Mouse (Mus musculus): Measurements from ENCODE around the gene Tas2r129.
"Not testable (repeated sequence)": the region's sequence is repeated elsewhere in the genome, so short reads cannot be mapped to it uniquely, and the experiment has no call there.

Gene Tas2r129

DNA sequence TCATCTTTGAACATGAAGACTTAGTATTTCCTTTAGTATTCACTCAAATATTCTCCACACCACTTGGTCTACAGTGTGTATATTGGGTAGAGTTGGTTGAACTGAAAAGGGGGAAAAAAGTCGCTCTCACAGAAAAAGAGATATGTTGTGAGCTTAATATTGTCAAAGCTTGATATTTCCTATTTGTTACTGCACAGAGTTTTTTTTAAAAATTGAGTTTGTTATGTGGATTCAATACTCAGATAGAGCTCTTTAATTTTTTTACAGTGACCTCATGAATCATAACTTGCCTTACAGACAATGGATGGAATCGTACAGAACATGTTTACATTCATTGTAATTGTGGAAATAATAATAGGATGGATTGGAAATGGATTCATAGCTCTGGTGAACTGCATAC lies at the start of gene Tas2r129:
Gene Tas2r129, plus strand, starts transcription at position 301 of the 400 bp plus-strand sequence.
- DNase-seq (ENCODE audit: low spot score) = no peak

DNA sequence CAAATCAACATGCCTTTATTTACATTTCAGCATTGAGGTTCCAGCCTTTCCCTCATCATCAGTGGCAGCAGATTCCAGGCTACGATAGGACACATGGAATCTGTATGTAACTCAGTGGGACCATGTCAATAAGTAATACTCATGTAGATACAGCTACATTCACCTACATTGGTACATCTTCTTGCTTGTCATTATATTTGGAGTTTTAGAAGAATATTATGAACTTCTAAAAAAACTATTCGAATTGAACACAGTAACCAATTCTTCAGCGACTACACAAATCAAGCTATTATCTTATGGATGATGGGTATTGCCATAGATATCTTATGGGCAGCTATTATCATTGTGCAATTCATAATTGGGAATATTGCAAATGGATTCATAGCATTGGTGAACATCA lies 41.6 kb upstream of the Tas2r129 start, which contains the start of gene Tas2r125:
Gene Tas2r125, plus strand, starts transcription at position 301 of the 400 bp plus-strand sequence.
- no peak for DNase-seq (ENCODE audit: low spot score)

DNA sequence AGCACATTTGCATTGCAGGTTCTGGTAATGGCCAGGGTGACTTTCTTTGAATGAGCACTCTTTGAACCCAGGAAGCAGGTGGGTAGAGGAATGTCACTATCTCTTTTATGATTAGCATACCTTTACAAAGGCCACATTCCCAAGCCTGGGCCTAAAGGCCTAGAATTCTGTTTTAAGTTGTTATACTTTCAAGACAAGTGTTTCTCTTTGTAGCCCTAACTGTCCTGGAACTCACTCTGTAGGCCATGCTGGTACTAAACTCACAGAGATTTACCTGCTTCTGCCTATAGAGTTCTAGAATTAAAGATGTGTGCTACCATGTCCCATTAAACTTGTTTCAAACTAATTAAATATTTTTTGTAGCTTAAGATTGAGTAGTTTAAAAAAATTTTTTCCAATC lies 9.5 kb upstream of the Tas2r129 start:
- DNase-seq (ENCODE audit: low spot score) = not testable (repeated sequence)

DNA sequence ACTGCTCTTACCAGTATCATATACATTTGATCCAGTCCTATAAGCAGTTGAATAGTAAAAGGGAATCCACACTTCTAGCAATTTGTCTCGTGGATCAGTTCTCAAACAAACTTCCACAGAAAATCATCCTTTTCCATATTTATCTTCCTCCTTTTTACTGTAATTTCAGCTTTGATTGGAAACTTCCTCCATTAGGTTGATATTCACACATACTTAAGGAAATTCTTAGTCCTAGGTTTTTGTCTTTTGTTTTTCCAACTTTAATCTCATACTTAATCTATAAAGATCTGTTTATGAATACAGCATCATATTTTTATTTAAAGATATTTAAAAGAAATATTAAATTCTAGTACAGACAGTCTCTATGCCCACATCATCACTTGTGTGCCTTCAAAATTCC lies 6.9 kb downstream of the Tas2r129 start, which contains the start of gene Tas2r131:
Gene Tas2r131, minus strand, starts transcription at position 101 of the 400 bp plus-strand sequence.
- no peak for DNase-seq (ENCODE audit: low spot score)

DNA sequence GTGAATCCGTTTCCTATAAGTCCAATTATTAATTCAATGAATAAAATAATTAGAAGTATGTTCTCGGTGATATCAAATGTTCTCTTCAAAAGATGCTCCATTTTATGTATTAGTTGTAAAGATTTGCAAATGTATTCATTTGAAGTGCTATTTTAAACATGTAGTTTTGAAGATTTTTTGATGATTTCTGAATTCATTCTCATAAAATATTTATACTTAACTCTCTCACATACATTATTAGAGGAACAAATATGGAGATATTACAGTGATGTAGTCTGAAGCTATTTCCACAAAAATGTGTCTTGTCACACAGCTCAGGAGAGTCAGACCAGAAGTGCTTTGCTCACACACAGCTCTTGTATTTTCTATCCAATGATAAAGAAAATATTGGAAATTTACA lies 30.0 kb downstream of the Tas2r129 start, which contains the start of gene Tas2r109:
Gene Tas2r109, minus strand, starts transcription at position 101 of the 400 bp plus-strand sequence.
- DNase-seq (ENCODE audit: low spot score) = no peak

Data from ovary, postnatal 36 days (tissue).